Mouse (Mus musculus): Measurements from ENCODE around the gene Kmo. TPM values are rescaled to one million over a fixed set of nuclear protein-coding genes. Genes with fewer than 3 reads are reported as not detected.
A peak's percentile ranks its signal among the peaks of the same experiment; 100 is the strongest.

Kmo gene
- total and polyA plus RNA-seq, 2 experiments: 69.1 to 319 TPM

GRCm38 (mm10) chr1:175625990-175626692 lies 6.0 kb downstream of the Kmo start:
- Histone ChIP-seq H3K27ac (replicated peaks; ENCODE audit: insufficient read depth, low read depth, low read length) (peak overlapping the region; percentile 67), H3K27me3 (ENCODE audit: control insufficient read depth, insufficient read depth, low read length) (no peaks in the 10 kb centered on the region), H3K4me1 (ENCODE audit: control insufficient read depth, insufficient read depth, low read length) (peaks cover 15% of the 10 kb centered on the region), H3K36me3 (ENCODE audit: control insufficient read depth, insufficient read depth, low read length) (peaks cover 4% of the 10 kb centered on the region; the same call in 1 of the 2 replicates), H3K79me2 (ENCODE audit: control insufficient read depth, insufficient read depth, low read length) (peaks cover 17% of the 10 kb centered on the region; the same call in 1 of the 2 replicates), H3K9ac (ENCODE audit: low read depth, low read length) (no peak overlapping the region), H3K4me3 (ENCODE audit: insufficient read depth, low read depth, low read length) (peak overlapping the region; percentile 48; the same call in 1 of the 2 replicates)
- peak; percentile 71 for DNase-seq (ENCODE audit: extremely low read depth, low read depth, low spot score)
- WGBS: 70% methylated on average over 1 of the region's 1 CpGs
- TF ChIP-seq POLR2A (IDR thresholded peaks at IDR 0.05; ENCODE audit: extremely low read depth, insufficient read depth, low read length) (no peak), CTCF (IDR thresholded peaks at IDR 0.05; ENCODE audit: low read depth, low read length) (peak; percentile 55; the same call in 1 of the 2 replicates)

GRCm38 (mm10) chr1:175629248-175629647 lies 9.1 kb downstream of the Kmo start:
- Histone ChIP-seq H3K36me3 (ENCODE audit: control insufficient read depth, insufficient read depth, low read length) (no peaks in the 10 kb centered on the region), H3K9ac (ENCODE audit: low read depth, low read length) (no peak overlapping the region), H3K4me3 (ENCODE audit: insufficient read depth, low read depth, low read length) (no peak overlapping the region), H3K79me2 (ENCODE audit: control insufficient read depth, insufficient read depth, low read length) (peaks cover 13% of the 10 kb centered on the region; the same call in 1 of the 2 replicates), H3K4me1 (ENCODE audit: control insufficient read depth, insufficient read depth, low read length) (peaks cover 11% of the 10 kb centered on the region; the same call in 1 of the 2 replicates), H3K27ac (replicated peaks; ENCODE audit: insufficient read depth, low read depth, low read length) (no peak overlapping the region), H3K27me3 (ENCODE audit: control insufficient read depth, insufficient read depth, low read length) (no peaks in the 10 kb centered on the region)
- TF ChIP-seq CTCF (IDR thresholded peaks at IDR 0.05; ENCODE audit: low read depth, low read length): no peak
- TF ChIP-seq POLR2A (IDR thresholded peaks at IDR 0.05; ENCODE audit: extremely low read depth, insufficient read depth, low read length): no peak
- WGBS: 35% methylated on average over 6 of the region's 6 CpGs
- peak; percentile 90 for DNase-seq (ENCODE audit: extremely low read depth, low read depth, low spot score)

GRCm38 (mm10) chr1:175630345-175630744 lies 10.2 kb downstream of the Kmo start:
- TF ChIP-seq CTCF (IDR thresholded peaks at IDR 0.05; ENCODE audit: low read depth, low read length) (no peak), POLR2A (IDR thresholded peaks at IDR 0.05; ENCODE audit: extremely low read depth, insufficient read depth, low read length) (no peak)
- Histone ChIP-seq H3K27ac (replicated peaks; ENCODE audit: insufficient read depth, low read depth, low read length) (peak overlapping the region; percentile 87), H3K36me3 (ENCODE audit: control insufficient read depth, insufficient read depth, low read length) (peaks cover 4% of the 10 kb centered on the region; the same call in 1 of the 2 replicates), H3K4me1 (ENCODE audit: control insufficient read depth, insufficient read depth, low read length) (peaks cover 14% of the 10 kb centered on the region; the same call in 1 of the 2 replicates), H3K79me2 (ENCODE audit: control insufficient read depth, insufficient read depth, low read length) (peaks cover 4% of the 10 kb centered on the region; the same call in 1 of the 2 replicates), H3K4me3 (ENCODE audit: insufficient read depth, low read depth, low read length) (no peak overlapping the region), H3K9ac (ENCODE audit: low read depth, low read length) (no peak overlapping the region), H3K27me3 (ENCODE audit: control insufficient read depth, insufficient read depth, low read length) (no peaks in the 10 kb centered on the region)
- peak; percentile 70 for DNase-seq (ENCODE audit: extremely low read depth, low read depth, low spot score)
- 40% methylated on average over 5 of the region's 5 CpGs for WGBS

GRCm38 (mm10) chr1:175631080-175631479 lies 10.9 kb downstream of the Kmo start:
- peaks cover 6% of the 10 kb centered on the region; the same call in 1 of the 2 replicates for H3K36me3 ChIP-seq (ENCODE audit: control insufficient read depth, insufficient read depth, low read length)
- peaks cover 17% of the 10 kb centered on the region; the same call in 1 of the 2 replicates for H3K4me1 ChIP-seq (ENCODE audit: control insufficient read depth, insufficient read depth, low read length)
- peaks cover 7% of the 10 kb centered on the region; the same call in 1 of the 2 replicates for H3K79me2 ChIP-seq (ENCODE audit: control insufficient read depth, insufficient read depth, low read length)
- no peak overlapping the region for H3K9ac ChIP-seq (ENCODE audit: low read depth, low read length)
- H3K4me3 ChIP-seq (ENCODE audit: insufficient read depth, low read depth, low read length): no peak overlapping the region
- WGBS: 73% methylated on average over 3 of the region's 3 CpGs
- DNase-seq (ENCODE audit: extremely low read depth, low read depth, low spot score): no peak
- no peaks in the 10 kb centered on the region for H3K27me3 ChIP-seq (ENCODE audit: control insufficient read depth, insufficient read depth, low read length)
- H3K27ac ChIP-seq (replicated peaks; ENCODE audit: insufficient read depth, low read depth, low read length): peak overlapping the region; percentile 87
- no peak for TF ChIP-seq CTCF (IDR thresholded peaks at IDR 0.05; ENCODE audit: low read depth, low read length)
- TF ChIP-seq POLR2A (IDR thresholded peaks at IDR 0.05; ENCODE audit: extremely low read depth, insufficient read depth, low read length): no peak

- 9% methylated on average over 10 of the region's 10 CpGs for WGBS
- H3K27me3 ChIP-seq (ENCODE audit: control insufficient read depth, insufficient read depth, low read length): no peaks in the 10 kb centered on the region
- peaks cover 9% of the 10 kb centered on the region; the same call in 1 of the 2 replicates for H3K36me3 ChIP-seq (ENCODE audit: control insufficient read depth, insufficient read depth, low read length)
- H3K4me3 ChIP-seq (ENCODE audit: insufficient read depth, low read depth, low read length): peak overlapping the region; percentile 94
- peak; percentile 99 for DNase-seq (ENCODE audit: extremely low read depth, low read depth, low spot score)
- TF ChIP-seq CTCF (IDR thresholded peaks at IDR 0.05; ENCODE audit: low read depth, low read length) (no peak), POLR2A (IDR thresholded peaks at IDR 0.05; ENCODE audit: extremely low read depth, insufficient read depth, low read length) (no peak)
- H3K9ac ChIP-seq (ENCODE audit: low read depth, low read length): peak overlapping the region; percentile 58
- H3K4me1 ChIP-seq (ENCODE audit: control insufficient read depth, insufficient read depth, low read length): peaks cover 20% of the 10 kb centered on the region; the same call in 1 of the 2 replicates
- H3K79me2 ChIP-seq (ENCODE audit: control insufficient read depth, insufficient read depth, low read length): peaks cover 9% of the 10 kb centered on the region; the same call in 1 of the 2 replicates
- peak overlapping the region; percentile 99 for H3K27ac ChIP-seq (replicated peaks; ENCODE audit: insufficient read depth, low read depth, low read length)
Measured at GRCm38 (mm10) chr1:175631721-175632221, 11.6 kb downstream of the Kmo start.

All from liver, adult 2 months (tissue).